In genomic region chr17:31931499-31931898, GRCm38 (mm10) we compare ENCODE assay signal across 9 mouse cellular contexts.
A peak's percentile ranks its signal among the peaks of the same experiment; 100 is the strongest.
DNase-seq lines count a peak whose midpoint lies in the region; ATAC-seq and TF ChIP-seq lines count a peak whose summit lies in the region.
"Had no signal": no experiment of that assay in that cellular context is flagged by ENCODE, and none has a peak within 500 bp of the region (broad histone marks: within the 10 kb centered on the region; RNA-seq: fewer than 3 reads in every experiment).

No protein-coding gene starts in this region.

- no peak for DNase-seq in midbrain, embryonic 11.5 days (ENCODE audit: low spot score, missing footprints)
- DNase-seq in limb, embryonic 10.5 days (ENCODE audit: low spot score): no peak
- no peak for DNase-seq in stomach, postnatal 0 days (ENCODE audit: low spot score)
- DNase-seq in thymus, postnatal 14 days: no peak
- DNase-seq in cerebellum, adult 8-10 months: no peak

- H3K27ac ChIP-seq in midbrain, embryonic 11.5 days (ENCODE audit: low read depth, low read length): no peak overlapping the region
- no peak overlapping the region; the same call in 1 of the 2 replicates for H3K27ac ChIP-seq in midbrain, embryonic 16.5 days (ENCODE audit: low read length)
- peak overlapping the region; percentile 77 for H3K27ac ChIP-seq in heart, embryonic 15.5 days
- peak overlapping the region; percentile 73 for H3K27ac ChIP-seq in limb, embryonic 10.5 days
- H3K27ac ChIP-seq in stomach, postnatal 0 days (replicated peaks): peak overlapping the region; percentile 83
- H3K27ac ChIP-seq: macrophage had no signal

- H3K36me3 ChIP-seq in midbrain, embryonic 11.5 days (ENCODE audit: control insufficient read depth, insufficient read depth, low read length): no peaks in the 10 kb centered on the region
- no peaks in the 10 kb centered on the region for H3K36me3 ChIP-seq in midbrain, embryonic 16.5 days (ENCODE audit: control insufficient read depth, insufficient read depth, low read length)
- H3K36me3 ChIP-seq in heart, embryonic 15.5 days: no peaks in the 10 kb centered on the region
- H3K36me3 ChIP-seq in limb, embryonic 10.5 days: no peaks in the 10 kb centered on the region
- no peaks in the 10 kb centered on the region for H3K36me3 ChIP-seq in stomach, postnatal 0 days (ENCODE audit: control insufficient read depth, insufficient read depth, low read length)

- no peak overlapping the region for H3K4me2 ChIP-seq in midbrain, embryonic 11.5 days
- no peak overlapping the region for H3K4me2 ChIP-seq in midbrain, embryonic 16.5 days (ENCODE audit: low read length)
- H3K4me2 ChIP-seq in heart, embryonic 15.5 days: no peak overlapping the region
- no peak overlapping the region for H3K4me2 ChIP-seq in stomach, postnatal 0 days (replicated peaks; ENCODE audit: low read depth)

- no peak for TF ChIP-seq CTCF in stomach, postnatal 0 days (IDR thresholded peaks at IDR 0.05; ENCODE audit: low read depth)

- no peaks in the 10 kb centered on the region for H3K9me3 ChIP-seq in midbrain, embryonic 11.5 days (ENCODE audit: control insufficient read depth, low read length)
- no peaks in the 10 kb centered on the region for H3K9me3 ChIP-seq in midbrain, embryonic 16.5 days (replicated peaks; ENCODE audit: control insufficient read depth, low read length, poor library complexity, severe bottlenecking)
- H3K9me3 ChIP-seq in heart, embryonic 15.5 days (replicated peaks): no peaks in the 10 kb centered on the region
- H3K9me3 ChIP-seq in limb, embryonic 10.5 days (replicated peaks): no peaks in the 10 kb centered on the region
- H3K9me3 ChIP-seq in stomach, postnatal 0 days (ENCODE audit: control insufficient read depth, low read length): no peaks in the 10 kb centered on the region

- H3K4me3 ChIP-seq in midbrain, embryonic 11.5 days (ENCODE audit: low read depth, low read length): no peak overlapping the region
- no peak overlapping the region for H3K4me3 ChIP-seq in midbrain, embryonic 16.5 days (ENCODE audit: low read depth, low read length)
- H3K4me3 ChIP-seq in heart, embryonic 15.5 days: no peak overlapping the region
- no peak overlapping the region for H3K4me3 ChIP-seq in limb, embryonic 10.5 days
- no peak overlapping the region for H3K4me3 ChIP-seq in stomach, postnatal 0 days (ENCODE audit: low read depth, low read length)

- ATAC-seq in midbrain, embryonic 11.5 days (ENCODE audit: low FRiP score): no peak
- ATAC-seq in midbrain, embryonic 16.5 days: no peak
- ATAC-seq in heart, embryonic 15.5 days (replicated peaks; ENCODE audit: insufficient number of reproducible peaks, insufficient read depth, low FRiP score, low read depth): peak; percentile 51
- peak; percentile 25; the same call in 1 of the 2 replicates for ATAC-seq in stomach, postnatal 0 days (ENCODE audit: low FRiP score, low TSS enrichment)
- ATAC-seq in granulocyte monocyte progenitor cell, adult 5-6 weeks (replicated peaks; ENCODE audit: poor library complexity, severe bottlenecking): no peak

- peak overlapping the region; percentile 9; the same call in 1 of the 2 replicates for H3K9ac ChIP-seq in midbrain, embryonic 11.5 days (ENCODE audit: low read length)
- no peak overlapping the region for H3K9ac ChIP-seq in midbrain, embryonic 16.5 days (ENCODE audit: low read depth, low read length)
- H3K9ac ChIP-seq in heart, embryonic 15.5 days: no peak overlapping the region
- H3K9ac ChIP-seq in stomach, postnatal 0 days (ENCODE audit: low read length): peak overlapping the region; percentile 45

- no peaks in the 10 kb centered on the region for H3K27me3 ChIP-seq in midbrain, embryonic 11.5 days (ENCODE audit: control insufficient read depth, insufficient read depth, low read length)
- H3K27me3 ChIP-seq in midbrain, embryonic 16.5 days (ENCODE audit: control insufficient read depth, insufficient read depth, low read depth, low read length): no peaks in the 10 kb centered on the region; the same call in 1 of the 2 replicates
- no peaks in the 10 kb centered on the region for H3K27me3 ChIP-seq in heart, embryonic 15.5 days
- H3K27me3 ChIP-seq in limb, embryonic 10.5 days (ENCODE audit: low read depth, poor library complexity, severe bottlenecking): no peaks in the 10 kb centered on the region
- no peaks in the 10 kb centered on the region for H3K27me3 ChIP-seq in stomach, postnatal 0 days (ENCODE audit: control insufficient read depth, insufficient read depth, low read length)

- TF ChIP-seq EP300 in stomach, postnatal 0 days (optimal IDR thresholded peaks at IDR 0.05): no peak

- H3K4me1 ChIP-seq in midbrain, embryonic 11.5 days (ENCODE audit: control insufficient read depth, insufficient read depth, low read length): peaks cover 9% of the 10 kb centered on the region; the same call in 1 of the 2 replicates
- 0 out of 2 replicates have a peak, but pooled peaks cover 2% of the 10 kb centered on the region for H3K4me1 ChIP-seq in midbrain, embryonic 16.5 days (ENCODE audit: control insufficient read depth, insufficient read depth, low read length)
- H3K4me1 ChIP-seq in heart, embryonic 15.5 days (replicated peaks): peaks cover 35% of the 10 kb centered on the region
- H3K4me1 ChIP-seq in limb, embryonic 10.5 days: peaks cover 46% of the 10 kb centered on the region
- peaks cover 7% of the 10 kb centered on the region; the same call in 1 of the 2 replicates for H3K4me1 ChIP-seq in stomach, postnatal 0 days (replicated peaks; ENCODE audit: control insufficient read depth, insufficient read depth)

- 39% methylated on average over 7 of the region's 7 CpGs for WGBS in midbrain, embryonic 11.5 days
- 36% methylated on average over 7 of the region's 7 CpGs for WGBS in midbrain, embryonic 16.5 days
- WGBS in heart, embryonic 15.5 days: 39% methylated on average over 7 of the region's 7 CpGs
- 71% methylated on average over 7 of the region's 7 CpGs for WGBS in limb, embryonic 10.5 days
- 25% methylated on average over 7 of the region's 7 CpGs for WGBS in stomach, postnatal 0 days

Comparison
In these comparisons a context has a peak if more than half of its experiments do, and no peak if none do; other contexts are left out.
1. H3K9ac ChIP-seq: peak in midbrain, embryonic 11.5 days (single experiment) and stomach, postnatal 0 days (single experiment); none in midbrain, embryonic 16.5 days (single experiment) and heart, embryonic 15.5 days (single experiment).
2. ATAC-seq: peak in heart, embryonic 15.5 days (single experiment) and stomach, postnatal 0 days (single experiment); none in midbrain, embryonic 11.5 days (single experiment), midbrain, embryonic 16.5 days (single experiment) and granulocyte monocyte progenitor cell, adult 5-6 weeks (single experiment).
3. H3K27ac ChIP-seq: peak in heart, embryonic 15.5 days (single experiment), limb, embryonic 10.5 days (single experiment) and stomach, postnatal 0 days (single experiment); none in midbrain, embryonic 11.5 days (single experiment) and midbrain, embryonic 16.5 days (single experiment).